Mouse (Mus musculus) CD4-positive, CD25-positive, alpha-beta regulatory T cell, adult 9 weeks (primary cell): ENCODE measurements around the gene Gm3752. TPM values are rescaled to one million over a fixed set of nuclear protein-coding genes. Genes with fewer than 3 reads are reported as not detected.

Experiments used
- polyA plus RNA-seq: library from polyadenylated mRNA; unstranded; fragments of 100-300 nt; shearing (Covaris generic); gene quantifications from one replicate; pipeline ENCODE4 v1.2.1, GENCODE M21; 2017

The Gm3752 gene
- polyA plus RNA-seq = 9.9 TPM

DNA sequence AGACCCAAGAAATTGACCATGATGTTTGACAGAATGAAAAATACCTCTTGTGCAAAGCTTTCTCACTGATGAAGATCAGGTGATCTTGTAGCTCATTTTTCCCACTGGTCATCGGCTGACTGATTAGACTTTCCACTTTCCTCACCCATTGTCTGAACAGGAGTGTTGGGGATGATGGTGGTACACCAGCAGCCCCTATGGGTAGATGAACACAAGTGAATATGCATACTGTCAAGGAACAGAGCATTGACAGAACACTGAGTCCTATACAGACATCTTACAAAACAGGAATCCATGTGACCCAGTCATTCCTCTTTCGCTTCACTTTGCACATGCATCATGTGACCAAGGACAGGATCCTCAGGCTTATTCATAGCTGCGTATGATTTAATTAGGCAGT is at the start of gene Gm3752:
Gm3752 (minus strand) TSS at position 101 of the 400 bp plus-strand sequence.

GRCm38 (mm10) chr14:7450817-7451216 is 32.7 kb downstream of the Gm3752 start, which contains the start of gene Gm3755:
Gm3755 (minus strand) TSS chr14:7450917.

Other genes with a start within 250 kb of the Gm3752 start
- gene Gm3727, start 219.0 kb downstream of the Gm3752 start, polyA plus RNA-seq = not detected
- gene Gm3739, start 168.7 kb downstream of the Gm3752 start, polyA plus RNA-seq = 12.2 TPM
- gene Gm5797, start 151.4 kb downstream of the Gm3752 start, polyA plus RNA-seq = not detected
- not detected for gene Gm8374, start 118.6 kb downstream of the Gm3752 start, polyA plus RNA-seq
- not detected for gene Gm3755, start 32.8 kb downstream of the Gm3752 start, polyA plus RNA-seq
- 1.9 TPM for gene Gm3558, start 84.8 kb upstream of the Gm3752 start, polyA plus RNA-seq
- gene Gm10338, start 111.8 kb upstream of the Gm3752 start, polyA plus RNA-seq = not detected
- not detected for gene Gm10128, start 160.2 kb upstream of the Gm3752 start, polyA plus RNA-seq